Mouse (Mus musculus) embryonic facial prominence, embryonic 14.5 days (tissue): ENCODE data around the gene Tmem150b. TPM values are rescaled to one million over a fixed set of nuclear protein-coding genes. Genes with fewer than 3 reads are reported as not detected.

ENCODE experiments used
- ATAC-seq: fragments of 200-750 bp; cut with Nextera tagmentation; 2 replicates; pipeline ENCODE4 v1.8.0; 2017; ENCODE audit warnings: low read depth, moderate number of reproducible peaks, moderate TSS enrichment
- DNase-seq: peaks from one replicate; pipeline ENCODE4 v3.0.0-alpha.2; 2015; ENCODE audit warnings: low spot score
- H3K27ac ChIP-seq: fragments of 300-500 bp; sonication (generic); replicated peaks from 2 replicates; pipeline ENCODE4 v1.5.1; 2014; ENCODE audit warnings: low read depth, mild to moderate bottlenecking, low read length, moderate library complexity
- H3K27me3 ChIP-seq: fragments of 300-500 bp; sonication (generic); replicated peaks from 2 replicates; pipeline ENCODE4 v1.6.1; 2014; ENCODE audit warnings: low read length; ENCODE audit not compliant: control insufficient read depth, insufficient read depth
- H3K36me3 ChIP-seq: fragments of 300-500 bp; sonication (generic); 2 replicates; pipeline ENCODE4 v1.6.1; 2014; ENCODE audit warnings: low read length, mixed read lengths; ENCODE audit not compliant: control insufficient read depth, insufficient read depth
- H3K4me1 ChIP-seq: fragments of 300-500 bp; sonication (generic); 2 replicates; pipeline ENCODE4 v1.6.1; 2014; ENCODE audit warnings: antibody characterized with exemption, low read length; ENCODE audit not compliant: control insufficient read depth, insufficient read depth
- H3K4me2 ChIP-seq: fragments of 300-500 bp; sonication (generic); 2 replicates; pipeline ENCODE4 v1.6.1; 2014; ENCODE audit warnings: low read depth, mild to moderate bottlenecking, low read length, moderate library complexity, mixed read lengths
- H3K4me3 ChIP-seq: fragments of 300-500 bp; sonication (generic); 2 replicates; pipeline ENCODE4 v1.5.1; 2014; ENCODE audit warnings: low read depth, mild to moderate bottlenecking, low read length
- H3K9ac ChIP-seq: fragments of 300-500 bp; sonication (generic); 2 replicates; pipeline ENCODE4 v1.6.1; 2014; ENCODE audit warnings: low read depth, mild to moderate bottlenecking, low read length, moderate library complexity, mixed read lengths
- H3K9me3 ChIP-seq: fragments of 300-500 bp; sonication (generic); 2 replicates; pipeline ENCODE4 v1.6.1; 2016; ENCODE audit warnings: low read length; ENCODE audit not compliant: control insufficient read depth
- WGBS: fragments of 180-500 bp; shearing (Covaris S2); extraction: QIAGEN DNeasy Blood & Tissue Kit; methylation state at CpG from one replicate; pipeline ENCODE4 v1.1.7; 2014; 5-methylcytosine and 5-hydroxymethylcytosine counted together
- polyA plus RNA-seq: library from polyadenylated mRNA; unstranded; fragments of >200 nt; fragmentation: Nextera tagmentation; extraction: Ambion mirVana; gene quantifications from 2 replicates; pipeline ENCODE4 v1.2.1, GENCODE M21; 2014

The Tmem150b gene
- polyA plus RNA-seq, 1 experiment from 2014 or later, result 0.11 TPM

DNA sequence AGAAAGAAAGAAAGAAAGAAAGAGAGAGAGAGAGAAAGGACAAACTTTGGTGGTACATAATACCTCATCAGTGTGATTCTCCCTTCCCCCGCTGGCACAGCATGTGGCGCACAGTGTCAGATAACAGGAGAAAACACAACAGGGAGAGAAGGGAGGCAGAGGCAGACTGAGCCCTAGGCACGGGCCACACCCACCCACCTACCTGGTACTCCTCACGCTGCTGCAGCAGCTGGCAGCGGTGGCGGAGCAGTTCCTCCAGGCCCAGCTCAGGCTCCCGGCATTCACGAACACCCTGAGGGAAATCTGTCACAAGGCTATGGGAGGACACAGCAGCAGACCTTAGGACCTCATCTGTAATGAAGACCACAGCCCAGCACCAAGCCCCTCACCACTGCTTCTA lies 61.9 kb downstream of the Tmem150b start:
- H3K9ac ChIP-seq, result no peak overlapping the region
- 64% methylated on average over 8 of the region's 8 CpGs for WGBS
- no peak for ATAC-seq
- H3K4me3 ChIP-seq, result no peak overlapping the region
- no peak overlapping the region for H3K4me2 ChIP-seq
- H3K9me3 ChIP-seq, result no peaks in the 10 kb centered on the region
- no peaks in the 10 kb centered on the region; the same call in 1 of the 2 replicates for H3K4me1 ChIP-seq
- no peak for DNase-seq
- H3K36me3 ChIP-seq, result peaks cover 43% of the 10 kb centered on the region
- H3K27me3 ChIP-seq, result no peaks in the 10 kb centered on the region
- no peak overlapping the region for H3K27ac ChIP-seq

DNA sequence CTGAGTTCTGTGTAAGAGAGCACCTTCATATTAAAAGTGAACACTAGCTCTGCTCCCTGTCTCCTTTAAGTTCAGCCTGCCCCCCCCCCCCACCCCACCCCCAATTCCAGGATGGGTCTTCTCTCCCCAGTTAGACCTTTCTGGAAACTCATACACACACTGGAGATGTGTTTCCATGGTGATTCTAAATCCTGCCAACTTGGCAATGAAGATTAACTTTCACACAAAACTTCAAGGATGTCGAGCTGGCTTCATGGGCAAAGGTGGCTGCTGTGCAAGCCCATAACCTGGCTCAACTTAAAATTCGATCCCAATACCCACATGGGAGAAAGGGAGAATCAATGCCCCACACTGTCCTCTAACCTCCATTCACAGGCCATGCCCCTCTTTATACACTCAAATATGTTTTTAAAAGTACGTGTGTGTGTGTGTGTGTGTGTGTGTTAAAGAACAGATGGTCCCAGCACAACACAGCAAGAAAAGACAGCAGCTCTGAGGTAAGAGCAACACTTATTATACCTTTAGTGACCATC lies 65.1 kb downstream of the Tmem150b start:
- no peaks in the 10 kb centered on the region for H3K9me3 ChIP-seq
- peak overlapping the region; percentile 98 for H3K27ac ChIP-seq
- DNase-seq, result peak; percentile 16
- no peak for ATAC-seq
- no peaks in the 10 kb centered on the region for H3K27me3 ChIP-seq
- 46% methylated on average over 3 of the region's 3 CpGs for WGBS
- H3K4me2 ChIP-seq, result peak overlapping the region; percentile 81
- peak overlapping the region; percentile 81 for H3K4me3 ChIP-seq
- peaks cover 23% of the 10 kb centered on the region for H3K36me3 ChIP-seq
- peaks cover 21% of the 10 kb centered on the region for H3K4me1 ChIP-seq
- H3K9ac ChIP-seq, result peak overlapping the region; percentile 92

DNA sequence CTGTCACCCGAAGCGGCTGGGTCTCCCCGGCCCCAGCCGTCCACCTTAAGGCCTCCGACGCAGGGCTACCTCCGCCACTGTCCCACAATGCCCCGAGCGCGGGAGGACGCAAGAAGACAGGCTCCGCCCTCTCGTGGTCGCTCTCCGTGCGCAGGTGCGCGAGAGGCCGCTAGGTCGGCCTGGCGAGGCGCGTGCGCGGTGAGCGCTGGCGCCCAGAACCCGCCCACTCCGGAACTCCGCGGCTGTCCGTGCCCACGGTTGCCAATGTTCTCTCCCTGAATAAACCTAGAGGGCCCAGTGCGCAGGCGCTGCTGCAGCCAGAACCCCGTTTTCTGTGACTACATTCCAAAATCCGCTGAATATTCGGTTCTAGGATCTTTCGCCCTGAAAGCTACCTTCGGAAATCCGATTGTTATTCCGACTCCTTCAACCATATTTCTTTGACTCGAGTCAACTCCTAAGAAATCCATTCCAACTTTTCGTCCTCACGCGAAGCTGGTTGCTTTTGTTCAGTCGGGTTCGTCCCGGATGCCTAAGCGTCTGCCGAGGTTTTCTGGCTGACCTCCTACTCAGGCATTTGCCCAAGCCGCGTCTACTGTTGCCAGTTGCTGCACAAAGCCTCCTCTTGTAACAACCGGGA lies 66.0 kb downstream of the Tmem150b start, which contains the start of gene Ppp6r1:
Gene Ppp6r1, minus strand, starts transcription at position 108 of the 640 bp plus-strand sequence.
- ATAC-seq, result peak; percentile 98

DNA sequence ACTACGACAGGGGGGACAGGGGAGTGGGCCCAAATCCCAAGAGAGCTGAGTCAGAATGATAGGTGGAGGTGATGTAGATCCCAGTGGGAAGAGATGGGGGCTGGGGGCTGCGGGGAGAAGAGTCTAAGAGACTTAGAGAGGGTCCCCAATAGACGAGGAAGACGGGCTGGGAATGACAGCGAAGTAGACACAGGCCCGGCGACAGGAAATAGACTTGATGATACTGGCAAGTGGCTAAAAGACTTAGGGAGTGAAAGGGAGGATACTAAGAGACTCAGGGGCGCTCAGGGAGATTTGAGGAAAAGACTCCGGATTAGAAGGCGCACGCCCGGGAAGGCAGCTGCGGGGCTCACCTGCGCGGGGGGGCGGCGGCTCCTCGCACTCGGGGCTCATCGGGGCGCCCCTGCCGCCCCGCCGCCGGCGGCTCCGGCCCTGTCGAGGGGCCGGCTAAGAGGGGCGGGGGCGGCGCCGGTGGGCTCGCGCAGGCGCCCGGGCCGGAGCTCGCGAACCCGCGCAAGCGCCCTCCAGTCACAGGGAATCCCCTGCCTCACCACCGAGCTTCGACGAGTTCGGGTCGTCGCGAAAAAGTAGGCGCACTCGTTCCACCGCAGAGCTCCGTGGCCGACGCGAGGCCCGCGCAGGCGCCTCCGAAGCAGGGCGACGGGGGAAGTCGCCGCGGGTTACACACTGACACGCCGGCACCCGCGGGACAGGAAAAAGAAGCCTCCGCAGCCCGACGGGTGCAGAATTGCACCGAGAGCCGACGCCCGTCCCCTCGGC lies 66.7 kb downstream of the Tmem150b start:
- DNase-seq (peak; percentile 54), ATAC-seq (peak; percentile 71)
- H3K36me3 ChIP-seq, result peaks cover 8% of the 10 kb centered on the region; the same call in 1 of the 2 replicates
- H3K27ac ChIP-seq, result peak overlapping the region; percentile 98
- H3K4me3 ChIP-seq, result peak overlapping the region; percentile 81
- under 1% methylated on average over 14 of the region's 78 CpGs for WGBS
- peak overlapping the region; percentile 81 for H3K4me2 ChIP-seq
- H3K9ac ChIP-seq, result peak overlapping the region; percentile 92
- H3K4me1 ChIP-seq, result peaks cover 21% of the 10 kb centered on the region
- H3K9me3 ChIP-seq, result no peaks in the 10 kb centered on the region
- H3K27me3 ChIP-seq, result no peaks in the 10 kb centered on the region

More for the DNA sequence above, 66.0 kb downstream of the Tmem150b start, which contains the start of gene Ppp6r1:
- Histone ChIP-seq H3K9ac (peak within 1 kb of the TSS; percentile 92), H3K27me3 (no peaks in the 10 kb centered on the region), H3K4me3 (peak within 1 kb of the TSS; percentile 81), H3K4me1 (peaks cover 21% of the 10 kb centered on the region), H3K9me3 (no peaks in the 10 kb centered on the region), H3K27ac (peak within 1 kb of the TSS; percentile 98), H3K36me3 (peaks cover 15% of the 10 kb centered on the region; the same call in 1 of the 2 replicates), H3K4me2 (peak within 1 kb of the TSS; percentile 81)
- 0% methylated on average over 42 of the region's 54 CpGs for WGBS
- peak; percentile 99 for DNase-seq

DNA sequence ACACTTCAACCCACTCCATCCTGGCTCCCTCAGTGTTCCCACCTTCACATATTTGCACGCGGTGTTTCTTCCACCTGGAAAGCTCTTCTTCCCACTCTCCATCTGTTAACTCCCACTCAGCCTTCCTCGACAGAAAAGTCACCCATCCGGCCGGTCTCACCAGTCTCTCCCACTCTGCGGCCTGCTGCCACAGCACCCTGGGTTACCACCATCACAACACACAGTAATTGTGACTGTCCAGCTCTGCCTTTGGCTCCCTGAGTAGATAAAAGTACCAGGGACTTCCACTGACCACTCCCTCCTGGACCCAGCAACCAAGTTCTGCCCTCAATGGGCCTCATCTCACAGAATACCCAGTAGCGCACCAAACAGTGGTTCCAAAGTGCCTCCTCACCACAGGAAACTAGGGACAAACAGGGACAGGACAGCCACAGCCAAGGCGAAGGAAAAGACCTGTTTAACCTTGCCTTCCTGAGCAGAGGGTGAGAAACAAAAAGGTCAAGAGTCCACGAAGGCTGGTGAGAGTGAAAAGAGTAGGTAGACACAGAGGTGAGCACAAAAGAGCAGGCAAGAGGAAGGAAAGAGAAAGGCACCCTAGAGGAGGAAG lies 67.4 kb downstream of the Tmem150b start:
- Histone ChIP-seq H3K27ac (peak overlapping the region; percentile 98; the same call in 1 of the 2 replicates), H3K4me3 (peak overlapping the region; percentile 81)
- whole genome bisulfite sequencing, result 49% methylated on average over 9 of the region's 9 CpGs

More for the DNA sequence above, 67.4 kb downstream of the Tmem150b start:
- H3K4me1 ChIP-seq, result peaks cover 21% of the 10 kb centered on the region
- peak overlapping the region; percentile 92 for H3K9ac ChIP-seq
- no peaks in the 10 kb centered on the region for H3K27me3 ChIP-seq
- ATAC-seq, result no peak
- peaks cover 5% of the 10 kb centered on the region; the same call in 1 of the 2 replicates for H3K36me3 ChIP-seq
- no peaks in the 10 kb centered on the region for H3K9me3 ChIP-seq
- DNase-seq, result no peak
- peak overlapping the region; percentile 81 for H3K4me2 ChIP-seq

Other genes with a start within 250 kb of the Tmem150b start
- 49.2 and 50.8 TPM in 2 replicates for gene Ppp1r12c, start 223.6 kb downstream of the Tmem150b start, polyA plus RNA-seq
- gene Tnnt1, start 208.9 kb downstream of the Tmem150b start, polyA plus RNA-seq, result 405 and 459 TPM in 2 replicates
- gene Tnni3, start 201.0 kb downstream of the Tmem150b start, polyA plus RNA-seq, result 2.6 and 3.4 TPM in 2 replicates
- gene Dnaaf3, start 192.8 kb downstream of the Tmem150b start, polyA plus RNA-seq, result 1.2 and 1.4 TPM in 2 replicates
- 5.8 and 8.1 TPM in 2 replicates for gene Syt5, start 177.7 kb downstream of the Tmem150b start, polyA plus RNA-seq
- not detected in 2 replicates for gene Ptprh, start 121.2 kb downstream of the Tmem150b start, polyA plus RNA-seq
- gene Tmem86b, start 93.8 kb downstream of the Tmem150b start, polyA plus RNA-seq, result 1.0 and 1.2 TPM in 2 replicates
- 7.1 and 7.7 TPM in 2 replicates for gene Ppp6r1, start 66.2 kb downstream of the Tmem150b start, polyA plus RNA-seq
- gene Hspbp1, start 40.2 kb downstream of the Tmem150b start, polyA plus RNA-seq, result 77.5 and 77.7 TPM in 2 replicates
- gene Brsk1, start 34.6 kb downstream of the Tmem150b start, polyA plus RNA-seq, result 1.6 and 1.8 TPM in 2 replicates
- 41.5 and 50.6 TPM in 2 replicates for gene Kmt5c, start 14.9 kb upstream of the Tmem150b start, polyA plus RNA-seq
- 36.4 and 39.6 TPM in 2 replicates for gene Cox6b2, start 27.8 kb upstream of the Tmem150b start, polyA plus RNA-seq
- not detected in 2 replicates for gene Fam71e2, start 46.1 kb upstream of the Tmem150b start, polyA plus RNA-seq
- gene Il11, start 57.6 kb upstream of the Tmem150b start, polyA plus RNA-seq, result 0.13 TPM in 1 of 2 replicates, not detected in the other
- gene Tmem190, start 57.7 kb upstream of the Tmem150b start, polyA plus RNA-seq, result not detected in 2 replicates
- 5.5 and 6.6 TPM in 2 replicates for gene Tmem238, start 64.4 kb upstream of the Tmem150b start, polyA plus RNA-seq
- gene Rpl28, start 67.6 kb upstream of the Tmem150b start, polyA plus RNA-seq, result 275 and 300 TPM in 2 replicates
- 347 and 359 TPM in 2 replicates for gene Ube2s, start 87.3 kb upstream of the Tmem150b start, polyA plus RNA-seq
- gene Shisa7, start 119.4 kb upstream of the Tmem150b start, polyA plus RNA-seq, result 0.68 and 0.76 TPM in 2 replicates
- gene Isoc2b, start 145.0 kb upstream of the Tmem150b start, polyA plus RNA-seq, result 6.5 and 7.0 TPM in 2 replicates
- gene Isoc2a, start 151.9 kb upstream of the Tmem150b start, polyA plus RNA-seq, result 1.3 and 1.6 TPM in 2 replicates
- gene Gm36210, start 181.3 kb upstream of the Tmem150b start, polyA plus RNA-seq, result 0.35 TPM in 1 of 2 replicates, not detected in the other
- gene Zfp628, start 190.0 kb upstream of the Tmem150b start, polyA plus RNA-seq, result 3.7 and 4.0 TPM in 2 replicates
- gene Nat14, start 196.8 kb upstream of the Tmem150b start, polyA plus RNA-seq, result 1.9 and 2.6 TPM in 2 replicates
- 8.1 and 8.7 TPM in 2 replicates for gene Ssc5d, start 200.5 kb upstream of the Tmem150b start, polyA plus RNA-seq
- 0.64 and 0.92 TPM in 2 replicates for gene Sbk2, start 239.2 kb upstream of the Tmem150b start, polyA plus RNA-seq
- 0.06 and 0.08 TPM in 2 replicates for gene Sbk3, start 245.9 kb upstream of the Tmem150b start, polyA plus RNA-seq